Mouse (Mus musculus) heart, embryonic 16.5 days (tissue): Measurements from ENCODE around the gene Rpl13a. TPM values are rescaled to one million over a fixed set of nuclear protein-coding genes. Genes with fewer than 3 reads are reported as not detected.

ENCODE experiments used
- ATAC-seq: fragments of 200-750 bp; cut with Nextera tagmentation; replicated peaks from 2 replicates; pipeline ENCODE4 v1.8.0; 2017; ENCODE audit warnings: moderate number of reproducible peaks; ENCODE audit not compliant: insufficient read depth, low FRiP score; ENCODE audit errors: extremely low read depth
- H3K27ac ChIP-seq: fragments of 300-500 bp; sonication (generic); 2 replicates; pipeline ENCODE4 v1.5.1; 2014; ENCODE audit warnings: mild to moderate bottlenecking, low read length, control low read depth, moderate library complexity
- H3K27me3 ChIP-seq: fragments of 300-500 bp; sonication (generic); 2 replicates; pipeline ENCODE4 v1.6.1; 2014; ENCODE audit warnings: low read length, mixed read lengths; ENCODE audit not compliant: control insufficient read depth, insufficient read depth
- H3K36me3 ChIP-seq: fragments of 300-500 bp; sonication (generic); 2 replicates; pipeline ENCODE4 v1.6.1; 2014; ENCODE audit not compliant: control insufficient read depth, insufficient read depth
- H3K4me1 ChIP-seq: fragments of 300-500 bp; sonication (generic); 2 replicates; pipeline ENCODE4 v1.6.1; 2014; ENCODE audit warnings: low read length, mixed read lengths; ENCODE audit not compliant: control insufficient read depth, insufficient read depth
- H3K4me2 ChIP-seq: fragments of 300-500 bp; sonication (generic); 2 replicates; pipeline ENCODE4 v1.6.1; 2014; ENCODE audit warnings: low read depth, mild to moderate bottlenecking, control low read depth, low read length
- H3K4me3 ChIP-seq: fragments of 300-500 bp; sonication (generic); 2 replicates; pipeline ENCODE4 v1.5.1; 2014; ENCODE audit warnings: mild to moderate bottlenecking, control low read depth, low read length
- H3K9ac ChIP-seq: fragments of 300-500 bp; sonication (generic); 2 replicates; pipeline ENCODE4 v1.6.1; 2014; ENCODE audit warnings: low read length, control low read depth
- H3K9me3 ChIP-seq: fragments of 300-500 bp; sonication (generic); replicated peaks from 2 replicates; pipeline ENCODE4 v1.6.1; 2016; ENCODE audit warnings: low read length; ENCODE audit not compliant: control insufficient read depth
- WGBS: fragments of 180-500 bp; shearing (Covaris S2); extraction: QIAGEN DNeasy Blood & Tissue Kit; methylation state at CpG from one replicate; pipeline ENCODE4 v1.1.7; 2014; 5-methylcytosine and 5-hydroxymethylcytosine counted together
- polyA plus RNA-seq: library from polyadenylated mRNA; unstranded; fragments of >200 nt; fragmentation: Nextera tagmentation; extraction: Ambion mirVana; gene quantifications from 2 replicates; pipeline ENCODE4 v1.2.1, GENCODE M21; 2015

Gene Rpl13a
- polyA plus RNA-seq, 1 experiment from 2014 or later = 727 TPM

DNA sequence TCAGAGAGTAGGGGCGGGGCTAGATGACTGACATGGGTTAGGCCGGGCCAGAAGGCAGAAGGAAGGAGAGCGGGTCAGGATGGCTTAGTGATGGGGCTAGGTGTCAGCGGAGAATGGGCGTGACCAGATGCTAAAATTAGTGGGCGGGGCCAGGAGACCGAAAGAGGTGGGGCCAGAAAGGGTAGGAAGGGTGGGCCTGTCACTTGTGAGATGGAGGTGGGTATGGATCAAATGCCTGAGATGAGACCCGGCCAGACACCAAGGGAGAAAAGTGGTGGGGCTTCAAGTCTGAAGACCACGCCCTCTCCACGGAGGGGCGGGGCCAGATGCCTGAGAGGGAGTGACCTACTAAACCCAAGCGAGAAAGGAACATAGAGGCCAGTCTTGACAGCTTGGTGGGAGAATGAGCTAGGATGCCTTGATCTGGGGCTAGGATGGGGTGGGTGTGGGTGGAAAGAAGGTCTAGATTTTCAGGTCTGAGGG, 6.0 kb upstream of the Rpl13a start:
- 14% methylated on average over 12 of the region's 12 CpGs for WGBS

DNA sequence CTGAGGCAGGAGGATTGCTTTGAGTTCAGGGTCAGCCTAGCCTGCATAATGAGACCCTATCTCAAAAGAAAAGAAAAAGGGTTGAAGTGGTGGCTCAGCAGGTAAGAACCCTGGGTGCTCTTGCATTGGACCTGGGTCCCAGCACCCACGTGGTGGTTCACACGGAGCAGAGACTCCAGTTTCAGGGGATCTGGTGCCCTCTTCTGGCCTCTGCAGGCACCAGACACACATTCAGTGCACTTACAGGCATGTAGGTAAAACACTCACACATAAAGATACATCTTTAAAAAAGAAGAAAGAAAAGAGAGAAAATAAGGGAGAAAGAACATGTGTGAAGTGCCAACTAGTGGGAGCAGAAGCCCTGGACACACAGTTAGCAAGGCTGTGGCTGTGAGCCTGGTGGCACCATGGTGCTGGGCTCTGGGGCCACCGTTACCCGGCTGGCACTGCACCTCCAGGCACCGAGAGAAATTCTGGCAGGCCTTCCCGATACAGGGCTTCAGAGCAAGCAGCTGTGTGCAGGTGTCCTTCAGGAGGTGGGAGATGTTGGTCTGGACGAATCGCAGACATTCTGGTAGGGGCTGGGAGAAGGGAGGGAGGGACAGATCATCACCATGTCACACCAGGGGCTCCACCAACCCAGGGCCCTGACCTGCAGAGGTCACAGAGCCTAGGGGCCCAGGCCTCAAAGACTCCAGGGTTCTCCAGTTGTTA, 5.0 kb upstream of the Rpl13a start:
- H3K9me3 ChIP-seq = no peaks in the 10 kb centered on the region
- H3K27ac ChIP-seq = no peak overlapping the region
- H3K4me2 ChIP-seq = no peak overlapping the region
- no peaks in the 10 kb centered on the region for H3K36me3 ChIP-seq
- 81% methylated on average over 8 of the region's 8 CpGs for WGBS
- H3K4me1 ChIP-seq = peaks cover 18% of the 10 kb centered on the region
- no peaks in the 10 kb centered on the region for H3K27me3 ChIP-seq
- no peak overlapping the region for H3K9ac ChIP-seq
- H3K4me3 ChIP-seq = no peak overlapping the region
- ATAC-seq = no peak

More for the DNA sequence above, 6.0 kb upstream of the Rpl13a start:
- Histone ChIP-seq H3K4me2 (no peak overlapping the region), H3K36me3 (no peaks in the 10 kb centered on the region), H3K4me1 (peaks cover 15% of the 10 kb centered on the region), H3K27me3 (no peaks in the 10 kb centered on the region), H3K9ac (no peak overlapping the region), H3K27ac (no peak overlapping the region), H3K9me3 (no peaks in the 10 kb centered on the region), H3K4me3 (no peak overlapping the region)
- no peak for ATAC-seq

DNA sequence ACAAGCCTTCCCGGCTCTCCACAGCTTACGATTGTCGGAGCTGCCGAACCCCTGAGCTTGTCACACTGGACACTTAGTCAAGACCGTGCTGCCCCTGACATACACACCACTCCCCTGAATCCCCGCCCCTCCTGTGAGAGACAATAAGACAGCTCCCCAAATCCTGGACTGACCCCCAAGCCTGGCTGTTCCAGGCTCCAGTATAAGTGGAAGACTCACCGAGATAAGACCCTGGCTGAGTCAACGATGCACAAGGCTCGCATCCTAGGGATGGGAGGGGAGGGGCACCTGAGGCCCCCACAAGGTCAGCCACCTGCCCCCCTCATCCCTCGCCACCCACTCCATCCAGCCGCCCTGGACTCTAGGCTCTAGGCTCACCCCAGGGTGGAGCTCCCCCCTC, 3.3 kb upstream of the Rpl13a start:
- no peak for ATAC-seq
- Histone ChIP-seq H3K4me3 (no peak overlapping the region), H3K9ac (no peak overlapping the region), H3K27ac (no peak overlapping the region), H3K36me3 (peaks cover 3% of the 10 kb centered on the region), H3K9me3 (no peaks in the 10 kb centered on the region), H3K27me3 (no peaks in the 10 kb centered on the region), H3K4me1 (peaks cover 20% of the 10 kb centered on the region), H3K4me2 (no peak overlapping the region)
- WGBS = 58% methylated on average over 11 of the region's 11 CpGs

DNA sequence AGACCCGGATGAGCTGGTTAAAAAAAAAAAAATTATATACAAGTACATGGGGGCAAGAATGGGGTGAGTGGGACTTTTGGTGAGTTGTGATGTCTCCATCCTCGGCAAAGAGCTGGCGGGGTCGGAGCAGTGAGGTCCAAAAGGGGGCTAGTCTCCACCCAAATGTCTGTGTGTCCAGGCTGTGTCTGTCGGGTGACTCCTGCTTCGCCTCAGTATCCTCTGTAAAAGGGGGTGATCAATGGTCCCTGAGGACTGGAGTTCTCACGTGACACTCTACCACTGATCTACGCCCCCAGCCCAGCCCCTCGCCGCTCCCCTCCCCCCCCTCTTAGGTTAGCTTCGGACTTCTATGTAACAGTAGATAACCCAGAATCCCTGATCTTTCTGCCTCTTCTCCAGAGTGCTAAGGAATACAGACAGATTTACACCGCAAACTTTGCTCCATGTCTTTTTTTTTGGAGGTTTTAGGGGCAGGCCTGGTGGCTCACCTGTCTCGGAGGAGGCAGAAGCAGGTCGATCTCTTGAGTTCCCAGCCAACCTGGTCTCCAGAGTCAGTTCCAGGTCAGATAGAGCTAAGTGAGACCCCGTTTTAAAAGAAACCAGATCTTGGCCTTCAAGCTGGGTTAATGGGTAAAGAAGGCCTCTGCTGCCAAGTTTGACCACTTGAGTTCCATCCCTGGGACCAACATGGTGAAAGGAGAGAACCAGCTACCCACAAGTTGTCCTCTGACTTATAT, 1.4 kb upstream of the Rpl13a start:
- Histone ChIP-seq H3K4me1 (peaks cover 26% of the 10 kb centered on the region), H3K27me3 (no peaks in the 10 kb centered on the region)

DNA sequence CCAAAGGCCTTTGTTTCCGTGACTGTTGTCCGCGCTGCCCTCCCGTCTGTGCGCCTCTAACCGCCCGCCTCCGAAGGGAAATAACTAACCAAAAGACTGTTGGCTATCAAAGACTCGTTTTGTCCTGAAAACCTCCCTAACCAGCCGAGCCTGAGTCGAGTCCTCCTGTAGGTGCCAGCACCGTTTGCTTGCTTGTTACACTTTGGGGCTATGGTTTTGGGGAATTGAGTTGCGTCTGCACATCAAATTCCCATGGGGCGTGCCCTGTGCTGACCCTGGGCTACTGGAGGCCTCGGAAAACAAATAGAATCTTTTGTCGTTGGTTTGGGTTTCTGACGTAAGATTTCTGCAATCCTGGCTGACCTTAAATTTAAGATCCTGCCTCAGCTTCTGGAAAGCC, 757 bp upstream of the Rpl13a start:
- ATAC-seq = no peak
- peak overlapping the region; percentile 81 for H3K9ac ChIP-seq
- H3K4me3 ChIP-seq = peak overlapping the region; percentile 53
- H3K27ac ChIP-seq = peak overlapping the region; percentile 86
- peaks cover 22% of the 10 kb centered on the region for H3K36me3 ChIP-seq
- WGBS = 3% methylated on average over 17 of the region's 17 CpGs
- no peaks in the 10 kb centered on the region for H3K9me3 ChIP-seq
- no peaks in the 10 kb centered on the region for H3K27me3 ChIP-seq
- H3K4me1 ChIP-seq = peaks cover 27% of the 10 kb centered on the region
- H3K4me2 ChIP-seq = peak overlapping the region; percentile 69

More for the DNA sequence above, 1.4 kb upstream of the Rpl13a start:
- 60% methylated on average over 15 of the region's 15 CpGs for WGBS
- peak overlapping the region; percentile 53 for H3K4me3 ChIP-seq
- no peak for ATAC-seq
- H3K36me3 ChIP-seq = peaks cover 22% of the 10 kb centered on the region
- no peaks in the 10 kb centered on the region for H3K9me3 ChIP-seq
- peak overlapping the region; percentile 81 for H3K9ac ChIP-seq
- H3K4me2 ChIP-seq = peak overlapping the region; percentile 69
- H3K27ac ChIP-seq = peak overlapping the region; percentile 86

DNA sequence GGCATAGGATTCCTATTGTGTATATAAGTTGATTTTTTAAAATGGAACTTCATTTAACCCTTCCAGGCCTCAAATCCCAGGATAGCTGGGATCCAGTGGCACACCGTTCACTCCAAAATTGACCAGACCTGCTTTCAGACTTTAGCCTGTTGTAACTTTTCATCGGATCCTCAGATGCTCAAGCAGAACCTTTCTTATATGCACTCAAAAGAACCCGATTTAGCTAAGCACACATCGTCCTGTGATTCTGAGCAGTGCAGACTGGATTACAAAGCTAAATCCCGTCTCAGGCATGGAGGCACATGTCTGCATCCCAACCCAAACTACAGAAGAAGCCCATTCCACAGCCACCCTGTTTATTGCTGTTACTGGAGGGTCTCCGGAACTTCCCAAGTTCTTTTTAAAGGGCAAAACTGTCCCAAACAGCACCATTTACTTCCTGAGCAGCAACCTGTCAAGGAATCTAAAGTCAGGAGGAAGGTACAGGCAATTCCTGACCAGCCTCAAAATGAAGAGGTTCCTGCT, 799 bp downstream of the Rpl13a start:
- ATAC-seq = no peak
- Histone ChIP-seq H3K9me3 (no peaks in the 10 kb centered on the region), H3K27ac (peak overlapping the region; percentile 85), H3K4me1 (peaks cover 33% of the 10 kb centered on the region), H3K9ac (peak overlapping the region; percentile 97), H3K4me2 (peak overlapping the region; percentile 78), H3K27me3 (no peaks in the 10 kb centered on the region), H3K4me3 (peak overlapping the region; percentile 86), H3K36me3 (peaks cover 27% of the 10 kb centered on the region)
- WGBS = under 1% methylated on average over 6 of the region's 6 CpGs

DNA sequence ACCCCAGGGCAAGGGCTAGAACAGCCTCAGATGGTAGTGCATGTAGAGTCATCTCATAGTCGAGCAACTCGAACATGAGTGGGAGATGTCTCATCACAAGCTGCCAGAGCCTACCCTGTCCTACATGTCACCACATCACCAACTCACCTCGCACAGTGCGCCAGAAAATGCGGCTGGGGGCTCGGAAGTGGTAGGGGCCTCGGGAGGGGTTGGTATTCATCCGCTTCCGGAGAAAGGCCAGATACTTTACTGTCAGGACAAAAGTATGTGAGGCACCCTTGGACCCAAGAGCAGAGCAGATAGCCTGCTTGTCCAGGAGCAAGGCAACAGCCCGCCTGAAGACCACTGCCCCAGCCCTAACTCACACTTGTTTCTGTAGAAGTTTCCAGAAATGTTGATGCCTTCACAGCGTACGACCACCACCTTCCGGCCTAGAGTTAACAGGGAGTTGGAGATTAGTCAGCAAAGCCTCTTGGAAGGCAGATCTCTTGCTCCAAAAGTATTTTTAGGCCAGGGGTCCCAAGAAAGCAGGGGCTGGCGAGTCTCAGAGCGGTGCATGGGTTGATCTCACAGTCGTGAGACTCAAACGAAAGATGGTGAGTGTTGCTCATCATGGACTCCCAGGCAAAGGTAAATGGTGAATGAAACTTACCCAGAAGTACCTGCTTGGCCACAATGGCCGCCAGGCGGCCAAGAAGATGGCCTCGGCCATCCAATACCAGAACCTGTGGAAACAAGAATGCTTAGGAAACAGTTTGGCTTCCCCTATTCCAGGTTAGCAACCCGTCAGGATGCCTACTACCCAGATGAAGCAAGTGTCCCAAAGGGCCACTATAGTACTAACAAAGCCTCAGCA, 1.5 kb downstream of the Rpl13a start:
- H3K9me3 ChIP-seq = no peaks in the 10 kb centered on the region
- WGBS = 19% methylated on average over 21 of the region's 21 CpGs
- peaks cover 38% of the 10 kb centered on the region for H3K4me1 ChIP-seq
- peak overlapping the region; percentile 85 for H3K27ac ChIP-seq
- no peaks in the 10 kb centered on the region for H3K27me3 ChIP-seq
- H3K36me3 ChIP-seq = peaks cover 34% of the 10 kb centered on the region
- peak overlapping the region; percentile 97 for H3K9ac ChIP-seq
- H3K4me2 ChIP-seq = peak overlapping the region; percentile 78
- no peak for ATAC-seq
- H3K4me3 ChIP-seq = peak overlapping the region; percentile 86

DNA sequence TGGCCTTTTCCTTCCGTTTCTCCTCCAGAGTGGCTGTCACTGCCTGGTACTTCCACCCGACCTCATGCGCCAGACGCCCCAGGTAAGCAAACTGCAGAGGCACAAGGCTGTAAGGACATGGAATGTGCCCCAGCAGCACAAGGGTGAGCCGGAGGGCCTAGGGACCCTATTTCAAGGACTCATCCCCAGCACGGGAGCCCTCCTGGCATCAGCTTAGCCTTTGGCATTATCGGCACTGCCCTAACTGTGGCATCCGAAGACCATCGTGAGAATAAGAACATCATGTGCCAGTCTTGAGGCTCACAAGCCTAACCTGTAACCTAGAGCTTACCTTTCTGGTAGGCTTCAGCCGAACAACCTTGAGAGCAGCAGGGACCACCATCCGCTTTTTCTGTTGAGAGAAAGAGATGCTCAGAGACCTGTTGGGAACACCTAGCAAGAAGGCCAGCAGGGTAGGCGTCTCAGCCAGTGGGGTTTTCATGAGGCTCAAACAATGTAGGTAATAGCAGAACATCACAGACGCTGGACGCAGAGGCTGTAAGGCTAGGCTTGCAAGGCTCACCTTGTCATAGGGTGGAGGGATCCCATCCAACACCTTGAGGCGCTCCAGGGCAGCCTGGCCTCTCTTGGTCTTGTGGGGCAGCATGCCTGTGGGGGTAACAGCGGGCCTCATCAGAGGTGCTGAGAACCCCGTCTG, 2.3 kb downstream of the Rpl13a start:
- peak overlapping the region; percentile 86 for H3K4me3 ChIP-seq
- H3K9me3 ChIP-seq = no peaks in the 10 kb centered on the region
- H3K36me3 ChIP-seq = peaks cover 42% of the 10 kb centered on the region
- ATAC-seq = no peak
- peak overlapping the region; percentile 97 for H3K9ac ChIP-seq
- H3K27ac ChIP-seq = peak overlapping the region; percentile 85
- H3K4me1 ChIP-seq = peaks cover 45% of the 10 kb centered on the region
- H3K4me2 ChIP-seq = peak overlapping the region; percentile 78
- H3K27me3 ChIP-seq = no peaks in the 10 kb centered on the region
- WGBS = 71% methylated on average over 17 of the region's 17 CpGs
